Mouse (Mus musculus) brain, embryonic 14.5 days (tissue): ENCODE results near the gene Nelfa. TPM values are rescaled to one million over a fixed set of nuclear protein-coding genes. Genes with fewer than 3 reads are reported as not detected.

Experiments
- DNase-seq: peaks from one replicate; pipeline ENCODE4 v3.0.0-alpha.2; 2011; ENCODE audit warnings: low read depth
- CTCF ChIP-seq: fragments of 200-500 bp; IDR thresholded peaks from 2 replicates; pipeline ENCODE4 v1.5.1; 2012; ENCODE audit warnings: inconsistent platforms, mild to moderate bottlenecking, moderate library complexity, borderline replicate concordance; ENCODE audit not compliant: insufficient read depth, insufficient read length; ENCODE audit errors: extremely low read depth
- POLR2A ChIP-seq: fragments of 200-500 bp; IDR thresholded peaks from 2 replicates; pipeline ENCODE4 v1.6.1; 2012; ENCODE audit warnings: mild to moderate bottlenecking, inconsistent platforms, borderline replicate concordance; ENCODE audit not compliant: poor library complexity, insufficient read depth, insufficient read length, severe bottlenecking; ENCODE audit errors: extremely low read depth
- polyA plus RNA-seq: library from polyadenylated mRNA; depleted of rRNA; stranded (reverse); fragments of >200 nt; gene quantifications from 2 replicates; pipeline ENCODE4 v1.2.3, GENCODE M21; 2012

Gene Nelfa
- polyA plus RNA-seq, 1 experiment, result 54.8 TPM

DNA sequence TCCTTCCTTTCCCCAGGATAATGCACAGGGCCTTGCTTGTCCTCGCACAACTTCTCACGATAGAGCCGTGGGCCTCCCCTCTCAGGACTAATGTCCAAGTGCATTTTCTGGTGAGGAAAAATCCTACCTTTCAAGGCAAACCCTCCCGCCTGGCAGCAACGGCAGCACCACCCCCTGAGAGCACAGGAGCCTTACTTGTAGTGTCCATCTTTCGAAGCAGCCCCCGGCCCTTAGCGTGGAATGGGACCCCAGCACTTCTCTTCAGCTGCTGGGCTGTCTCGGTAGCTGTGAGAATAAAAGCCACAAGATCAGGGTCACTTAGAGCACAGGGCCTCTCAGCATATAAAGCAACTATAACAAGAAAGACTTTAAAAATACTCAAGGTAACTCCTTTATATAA, 33.0 kb downstream of the Nelfa start:
- no peak for TF ChIP-seq CTCF
- no peak for TF ChIP-seq POLR2A
- no peak for DNase-seq

DNA sequence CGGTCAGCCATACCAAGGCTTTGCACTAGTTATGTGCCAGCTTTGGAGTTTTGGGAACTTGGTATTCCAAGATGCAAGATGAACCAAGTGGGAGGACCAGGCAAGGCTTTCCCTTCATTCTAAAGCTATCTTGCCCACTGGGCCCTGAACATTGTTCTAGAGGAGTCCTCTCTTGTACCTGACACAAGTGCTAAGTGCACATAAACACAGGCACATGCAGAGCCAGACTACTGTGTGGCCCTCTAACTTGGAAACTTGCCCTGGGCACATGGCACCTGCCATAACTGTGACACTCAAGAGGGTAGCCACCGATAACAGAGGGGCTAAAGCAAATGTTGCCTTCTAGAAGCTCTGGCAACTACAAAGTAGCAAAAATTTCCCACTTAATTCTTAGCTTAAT, 33.5 kb downstream of the Nelfa start:
- DNase-seq, result no peak
- no peak for TF ChIP-seq POLR2A
- TF ChIP-seq CTCF, result no peak

DNA sequence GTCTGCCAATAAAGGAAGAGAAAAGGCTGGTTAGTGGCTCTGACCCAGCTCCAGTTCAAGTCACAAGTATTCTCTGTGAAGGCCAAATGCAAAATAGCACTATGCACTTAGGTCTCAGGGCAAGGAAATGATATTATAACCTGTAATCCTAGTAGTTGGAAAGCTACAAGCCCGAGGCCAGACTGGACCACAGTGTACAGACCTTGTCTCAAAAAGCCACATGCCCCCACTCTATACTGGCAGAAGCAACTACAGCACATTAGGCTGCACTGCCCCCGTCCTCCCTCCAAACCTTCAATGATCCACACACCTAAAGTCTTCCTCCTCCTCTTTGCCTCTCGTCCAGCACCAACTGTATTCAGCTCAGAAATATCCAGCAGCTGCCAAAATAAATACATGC, 34.9 kb downstream of the Nelfa start:
- TF ChIP-seq CTCF (no peak), POLR2A (no peak)
- no peak for DNase-seq

DNA sequence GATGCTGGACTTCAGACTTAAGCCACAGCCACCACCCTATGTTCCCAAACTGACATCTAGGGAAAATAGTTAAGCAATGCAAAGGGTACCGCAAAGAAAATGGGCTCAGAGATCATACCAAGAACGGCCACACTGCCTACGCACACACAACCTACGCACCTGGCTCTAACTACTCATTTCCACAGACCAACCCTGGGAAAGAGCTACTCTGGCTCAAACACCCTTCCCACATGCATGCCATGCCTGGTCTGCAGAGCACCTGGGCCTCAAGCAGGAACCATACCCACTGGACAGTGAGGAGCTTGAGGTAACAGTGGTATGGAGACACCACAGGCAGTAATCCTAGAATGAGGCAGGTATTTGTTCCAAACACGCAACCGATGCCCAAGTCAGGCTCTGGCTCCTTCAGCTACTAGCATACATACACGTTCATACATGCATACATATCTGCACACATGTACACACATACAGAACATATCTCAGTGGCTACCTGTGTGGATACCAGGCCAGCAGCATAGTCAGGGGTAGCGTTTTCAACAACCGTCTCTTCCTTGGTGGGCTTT, 35.4 kb downstream of the Nelfa start:
- no peak for TF ChIP-seq POLR2A
- TF ChIP-seq CTCF, result no peak
- DNase-seq, result no peak

DNA sequence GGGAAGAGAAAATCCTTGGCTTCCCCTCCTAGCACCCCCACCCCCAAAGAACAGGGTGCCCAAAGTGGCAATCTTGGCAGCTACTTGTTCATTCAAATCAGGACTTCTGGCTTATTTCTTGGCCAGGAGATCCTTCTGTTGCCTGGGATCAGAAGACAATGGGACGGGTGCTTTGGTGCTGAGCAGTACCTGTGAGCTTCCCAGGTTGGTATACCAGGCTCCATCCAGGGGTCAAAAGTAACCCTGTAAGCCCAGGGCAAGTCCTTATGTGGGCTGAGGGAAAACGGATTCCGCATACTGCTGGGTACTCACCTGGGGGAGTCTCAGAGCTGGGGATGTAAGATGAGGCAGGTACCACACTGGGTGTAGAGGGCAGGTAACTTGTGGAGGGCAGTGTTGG, 36.1 kb downstream of the Nelfa start:
- no peak for TF ChIP-seq POLR2A
- no peak for TF ChIP-seq CTCF
- no peak for DNase-seq

DNA sequence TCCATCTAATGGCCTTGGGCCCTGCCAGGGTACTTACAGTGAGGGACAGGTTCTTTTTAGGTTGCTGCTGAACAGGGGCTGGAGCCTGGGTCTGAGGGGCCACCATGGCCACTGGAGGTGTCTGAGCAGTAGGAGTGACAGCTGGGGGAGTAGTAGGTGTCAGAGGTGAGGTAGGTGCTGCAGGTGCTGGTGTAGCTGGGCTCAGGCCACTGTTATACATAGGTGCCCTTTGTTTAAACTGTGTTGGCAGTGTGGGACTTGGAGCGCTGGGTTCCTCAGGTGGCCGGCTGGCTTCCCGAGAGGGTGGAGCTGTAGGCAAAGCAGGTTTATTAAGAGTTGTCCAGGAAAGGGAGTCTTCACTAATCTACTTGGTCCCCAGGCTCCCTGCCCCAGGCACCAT, 37.0 kb downstream of the Nelfa start:
- no peak for DNase-seq
- TF ChIP-seq POLR2A (no peak), CTCF (no peak)

DNA sequence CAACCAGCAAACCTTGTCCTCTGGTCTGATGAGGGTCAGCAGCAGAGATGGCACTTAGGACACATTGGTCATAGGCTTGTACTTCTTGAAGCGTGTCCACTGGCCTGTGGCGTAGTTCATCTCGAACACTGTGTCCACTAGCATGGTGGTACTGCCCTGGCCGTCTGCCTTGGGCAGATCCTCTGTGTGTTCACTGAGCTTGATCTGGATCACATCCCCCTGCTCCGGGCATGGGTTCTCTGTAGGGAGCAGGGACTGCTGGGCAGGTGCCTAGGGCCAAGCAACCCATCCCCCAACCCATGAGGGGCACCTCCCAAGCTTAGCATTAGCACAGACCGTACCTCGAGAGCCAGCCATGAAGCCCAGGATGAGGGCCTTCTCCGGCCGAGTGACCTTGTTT, 37.5 kb downstream of the Nelfa start:
- no peak for DNase-seq
- TF ChIP-seq POLR2A, result no peak
- no peak for TF ChIP-seq CTCF

DNA sequence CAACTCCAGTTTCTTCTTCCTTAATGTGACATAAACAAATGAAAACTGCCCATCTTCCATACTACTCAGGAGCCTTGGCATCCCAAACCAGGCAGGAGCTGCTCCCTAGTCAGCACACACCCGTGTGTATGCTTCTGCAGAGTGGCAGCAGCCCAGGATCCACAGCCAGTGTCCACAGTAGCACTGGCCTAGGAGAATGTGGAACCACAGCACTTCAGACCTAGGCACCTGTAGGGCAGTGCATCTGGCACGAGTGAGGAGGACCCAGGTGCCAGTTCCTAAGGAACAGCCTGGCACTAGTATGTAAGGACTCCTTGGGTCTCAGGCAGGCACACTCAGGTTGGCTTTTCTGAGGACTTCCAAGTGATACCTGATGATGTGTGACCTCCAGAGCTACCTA, 39.1 kb downstream of the Nelfa start:
- DNase-seq, result no peak

DNA sequence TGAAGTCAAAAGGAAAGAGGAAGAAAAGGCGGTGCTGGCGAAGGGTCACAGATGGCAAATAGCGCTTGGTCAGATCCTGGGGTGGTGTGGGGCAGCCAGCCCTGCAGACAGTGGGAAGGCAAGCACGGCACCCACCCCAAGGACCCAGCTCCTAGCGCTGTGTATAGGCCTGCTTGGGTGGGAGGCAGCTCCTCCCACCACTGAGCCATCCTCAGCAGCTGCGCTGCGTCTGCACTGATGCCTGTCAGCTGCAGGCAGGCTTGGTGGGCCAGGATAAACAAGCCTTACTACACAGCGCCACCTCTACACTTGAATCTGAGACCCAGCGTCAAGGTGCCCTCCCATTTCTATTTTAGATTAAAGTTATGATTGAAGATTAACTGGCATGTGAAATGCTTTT, 41.1 kb downstream of the Nelfa start:
- DNase-seq, result no peak
- TF ChIP-seq CTCF (no peak), POLR2A (no peak)

More for the DNA sequence above, 39.1 kb downstream of the Nelfa start:
- TF ChIP-seq POLR2A (no peak), CTCF (no peak)

DNA sequence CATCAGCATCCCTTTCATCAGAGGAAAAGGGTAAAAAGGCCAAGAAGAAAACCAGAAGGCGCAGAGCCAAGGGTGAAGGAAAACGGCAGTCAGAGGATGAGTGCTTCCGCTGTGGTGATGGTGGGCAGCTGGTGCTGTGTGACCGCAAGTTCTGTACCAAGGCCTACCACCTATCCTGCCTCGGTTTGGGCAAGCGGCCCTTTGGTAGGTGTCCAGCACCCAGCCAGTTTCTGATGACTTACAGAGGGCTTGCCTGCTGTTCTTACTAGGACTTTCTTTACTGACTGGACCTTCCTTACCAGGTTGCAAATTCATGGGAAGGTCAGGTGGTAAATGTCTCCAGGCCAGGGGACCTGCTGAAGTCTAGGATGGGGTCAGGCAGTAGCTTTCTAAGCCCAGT, 42.8 kb downstream of the Nelfa start:
- TF ChIP-seq CTCF (no peak), POLR2A (no peak)
- DNase-seq, result no peak

DNA sequence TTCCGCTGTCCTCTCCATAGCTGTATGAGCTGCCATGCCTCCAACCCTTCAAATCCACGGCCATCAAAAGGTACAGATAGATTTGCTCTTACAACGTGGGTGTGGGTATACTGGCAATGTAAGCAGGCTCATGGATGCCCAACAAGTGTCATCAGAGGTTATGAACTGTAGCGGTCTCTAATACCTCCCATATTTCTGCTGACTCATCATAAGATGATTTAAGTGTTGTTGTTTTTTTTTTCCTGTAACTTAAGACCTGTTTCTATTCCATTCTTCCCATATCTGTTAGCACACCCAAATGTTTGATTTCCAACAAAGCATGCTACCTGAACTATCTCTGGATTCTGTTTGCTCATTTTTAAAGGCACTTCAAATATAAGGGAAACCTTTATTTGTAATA, 55.1 kb downstream of the Nelfa start:
- no peak for DNase-seq
- no peak for TF ChIP-seq POLR2A
- no peak for TF ChIP-seq CTCF

DNA sequence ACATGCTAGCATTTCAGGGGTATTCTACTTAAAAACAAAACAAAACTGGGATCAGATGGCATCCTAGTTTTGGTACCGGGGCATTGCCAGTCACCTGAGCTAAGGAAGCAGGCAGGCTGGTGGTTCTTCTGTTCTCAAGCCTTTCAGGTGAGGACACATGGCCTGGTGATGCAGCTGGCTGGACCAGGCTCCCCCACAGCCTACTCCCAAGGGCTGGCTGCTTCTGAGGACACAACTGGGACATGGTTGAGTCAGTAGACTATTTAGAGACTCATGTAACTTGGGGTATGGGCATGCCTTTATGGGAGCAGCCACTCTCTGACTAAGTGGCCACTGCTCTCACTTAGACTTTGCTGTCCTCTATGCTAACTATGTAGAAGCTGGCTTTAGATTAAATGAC, 60.7 kb downstream of the Nelfa start:
- TF ChIP-seq CTCF (no peak), POLR2A (no peak)
- DNase-seq, result no peak
